Mouse (Mus musculus) lung, embryonic 15.5 days (tissue): Measurements from ENCODE around the gene Lrrc27. TPM values are rescaled to one million over a fixed set of nuclear protein-coding genes. Genes with fewer than 3 reads are reported as not detected.
A peak's percentile ranks its signal among the peaks of the same experiment; 100 is the strongest.

Source experiments
- ATAC-seq: fragments of 200-750 bp; cut with Nextera tagmentation; 2 replicates; pipeline ENCODE4 v1.8.0; 2017; ENCODE audit warnings: moderate number of reproducible peaks, borderline replicate concordance; ENCODE audit not compliant: low FRiP score, low TSS enrichment; ENCODE audit errors: extremely low read depth
- H3K27ac ChIP-seq: fragments of 300-500 bp; sonication (generic); 2 replicates; pipeline ENCODE4 v1.5.1; 2015; ENCODE audit warnings: moderate library complexity, mild to moderate bottlenecking, inconsistent platforms
- H3K27me3 ChIP-seq: fragments of 300-500 bp; sonication (generic); 2 replicates; pipeline ENCODE4 v1.6.1; 2015; ENCODE audit warnings: inconsistent platforms
- H3K36me3 ChIP-seq: fragments of 300-500 bp; sonication (generic); 2 replicates; pipeline ENCODE4 v1.6.1; 2015; ENCODE audit warnings: inconsistent platforms
- H3K4me1 ChIP-seq: fragments of 300-500 bp; sonication (generic); 2 replicates; pipeline ENCODE4 v1.6.1; 2015; ENCODE audit warnings: inconsistent platforms
- H3K4me2 ChIP-seq: fragments of 300-500 bp; sonication (generic); 2 replicates; pipeline ENCODE4 v1.6.1; 2015; ENCODE audit warnings: inconsistent platforms, mild to moderate bottlenecking, moderate library complexity
- H3K4me3 ChIP-seq: fragments of 300-500 bp; sonication (generic); 2 replicates; pipeline ENCODE4 v1.5.1; 2015; ENCODE audit warnings: mild to moderate bottlenecking, inconsistent platforms
- H3K9ac ChIP-seq: fragments of 300-500 bp; sonication (generic); 2 replicates; pipeline ENCODE4 v1.6.1; 2015; ENCODE audit warnings: inconsistent platforms
- H3K9me3 ChIP-seq: fragments of 300-500 bp; sonication (generic); 2 replicates; pipeline ENCODE4 v1.6.1; 2016; ENCODE audit warnings: inconsistent platforms
- WGBS: fragments of 180-500 bp; shearing (Covaris S2); methylation state at CpG from one replicate; pipeline ENCODE4 v1.1.7; 2015; 5-methylcytosine and 5-hydroxymethylcytosine counted together
- polyA plus RNA-seq: library from polyadenylated mRNA; unstranded; fragments of >200 nt; fragmentation: Nextera tagmentation; extraction: Ambion mirVana; gene quantifications from 2 replicates; pipeline ENCODE4 v1.2.1, GENCODE M21; 2015

Gene Lrrc27
- polyA plus RNA-seq, 1 experiment from 2014 or later = 2.6 TPM

DNA sequence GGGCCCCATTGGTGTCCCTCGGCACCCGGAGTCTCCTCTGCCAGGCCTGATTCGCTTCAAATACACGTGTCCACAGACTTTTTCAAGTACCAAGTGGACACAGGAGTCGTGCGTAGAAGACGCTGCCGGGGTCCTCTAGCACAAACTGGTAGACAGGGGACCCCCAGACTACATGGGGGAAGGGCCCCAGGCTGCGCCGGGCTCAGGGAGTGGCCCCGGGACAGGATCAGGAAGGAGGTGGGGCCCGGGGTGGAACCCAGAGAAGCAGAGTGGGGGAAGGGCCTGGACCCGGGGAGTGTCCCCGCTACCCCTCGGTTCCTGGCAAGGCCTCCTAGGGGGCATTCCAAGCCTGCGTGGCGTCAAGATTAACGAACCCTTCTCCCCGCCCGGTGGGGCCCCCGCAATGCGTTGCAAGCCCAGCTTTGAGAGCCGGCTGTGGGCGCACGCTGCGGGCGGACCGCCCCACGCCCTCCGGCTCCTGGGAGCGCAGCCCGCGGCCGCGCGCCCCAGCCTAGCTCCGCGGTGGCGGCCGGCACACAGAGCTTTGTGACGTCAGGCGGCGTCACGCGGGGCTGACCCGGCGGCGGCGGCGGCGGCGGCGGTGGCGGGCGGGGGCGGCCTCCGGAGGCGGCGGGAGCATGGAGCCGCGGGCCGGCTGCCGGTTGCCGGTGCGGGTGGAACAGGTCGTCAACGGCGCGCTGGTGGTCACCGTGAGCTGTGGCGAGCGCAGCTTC, 35.3 kb downstream of the Lrrc27 start, which contains the start of gene Pwwp2b:
TSS of gene Pwwp2b (plus strand) at position 602 of the 734 bp plus-strand sequence.
- Histone ChIP-seq H3K36me3 (no peaks in the 10 kb centered on the region), H3K27ac (peak within 1 kb of the TSS; percentile 94), H3K4me1 (peaks cover 63% of the 10 kb centered on the region), H3K9ac (peak within 1 kb of the TSS; percentile 84), H3K9me3 (no peaks in the 10 kb centered on the region), H3K4me2 (peak within 1 kb of the TSS; percentile 89), H3K4me3 (peak within 1 kb of the TSS; percentile 70), H3K27me3 (no peaks in the 10 kb centered on the region)
- WGBS = under 1% methylated on average over 72 of the region's 72 CpGs
- peak; percentile 83 for ATAC-seq

DNA sequence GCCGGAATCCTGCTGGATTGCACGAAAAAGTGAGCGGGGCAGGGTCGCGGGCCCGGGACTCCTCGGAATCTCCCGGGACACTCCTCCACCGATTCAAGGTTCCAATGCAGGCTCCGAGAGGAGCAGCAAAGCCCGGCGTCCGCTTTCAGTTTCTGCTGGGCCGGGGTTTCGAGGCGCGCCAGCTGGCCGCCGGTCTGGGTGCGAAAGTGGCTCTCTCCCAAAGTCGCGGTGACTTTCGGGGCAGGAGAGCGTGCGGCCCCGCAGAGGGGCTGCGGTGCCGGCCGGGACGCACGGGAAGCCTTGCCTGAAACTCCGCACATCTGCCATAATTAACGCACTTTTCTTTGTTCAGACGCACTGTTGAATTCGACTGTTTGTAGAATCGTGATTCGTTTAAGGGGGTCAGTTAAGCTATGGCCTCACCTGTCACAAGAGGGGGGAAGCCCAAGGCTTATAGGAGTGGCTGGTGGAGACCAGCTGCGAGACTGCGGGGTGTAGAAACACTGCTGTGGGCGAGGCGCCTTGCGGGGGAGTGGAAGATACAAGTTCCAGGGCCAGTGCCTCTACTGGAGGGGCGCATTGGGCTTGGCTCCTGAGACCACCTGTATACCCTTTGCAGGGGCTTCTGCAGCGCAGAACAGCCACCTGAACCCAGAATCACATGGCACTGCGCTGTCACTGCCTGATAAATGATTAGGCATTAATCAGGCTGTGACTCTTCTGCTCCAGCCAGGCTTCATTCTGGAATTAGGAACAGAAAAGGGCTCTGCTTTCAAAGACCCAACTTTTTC, 36.0 kb downstream of the Lrrc27 start:
- WGBS = 2% methylated on average over 45 of the region's 45 CpGs
- Histone ChIP-seq H3K9ac (peak overlapping the region; percentile 84), H3K27me3 (no peaks in the 10 kb centered on the region), H3K27ac (peak overlapping the region; percentile 94), H3K4me1 (peaks cover 71% of the 10 kb centered on the region), H3K4me2 (peak overlapping the region; percentile 89), H3K36me3 (no peaks in the 10 kb centered on the region), H3K9me3 (no peaks in the 10 kb centered on the region), H3K4me3 (peak overlapping the region; percentile 70)
- no peak; the same call in 1 of the 2 replicates for ATAC-seq

DNA sequence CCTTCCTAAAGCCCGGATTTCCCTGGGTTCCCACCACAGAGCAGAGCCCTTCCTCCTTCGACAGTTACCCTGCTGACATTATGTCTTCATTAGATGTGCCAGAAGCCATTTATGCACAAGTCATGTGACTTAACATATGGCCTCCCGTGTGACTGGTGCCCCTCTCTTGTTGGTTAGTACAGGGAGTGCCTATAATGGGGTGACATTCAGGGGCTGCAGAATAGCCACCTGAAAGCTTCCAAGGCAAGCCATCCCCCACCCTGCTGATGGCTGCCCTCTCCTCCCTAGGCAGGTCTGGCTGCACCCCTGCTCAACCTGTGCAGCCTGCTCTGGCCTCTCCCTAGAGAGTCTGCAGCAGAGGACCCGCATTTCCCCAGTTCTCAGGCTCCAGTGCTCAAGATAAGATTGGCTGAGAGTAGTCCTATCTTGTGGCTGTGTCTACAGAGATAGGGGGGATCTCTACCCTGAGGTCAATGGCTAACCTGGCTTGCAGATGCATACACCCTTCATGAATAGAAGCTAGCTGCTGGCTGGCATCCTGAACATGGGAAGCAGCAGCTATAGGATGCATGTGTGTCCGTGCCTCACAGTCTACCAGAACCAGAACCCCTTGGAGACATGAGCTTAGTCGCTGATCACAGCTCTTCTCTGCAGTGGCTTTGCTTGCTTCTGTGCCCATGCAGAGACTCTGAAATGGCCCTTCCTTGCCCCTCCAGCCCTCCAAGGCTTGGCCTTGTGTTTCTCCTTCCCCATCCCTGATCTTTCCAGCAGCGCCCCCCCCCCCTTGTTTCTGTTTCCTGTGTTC, 36.8 kb downstream of the Lrrc27 start:
- H3K9ac ChIP-seq = peak overlapping the region; percentile 84
- 25% methylated on average over 7 of the region's 7 CpGs for WGBS
- peak overlapping the region; percentile 70 for H3K4me3 ChIP-seq
- H3K4me1 ChIP-seq = peaks cover 75% of the 10 kb centered on the region
- H3K4me2 ChIP-seq = peak overlapping the region; percentile 89
- H3K36me3 ChIP-seq = no peaks in the 10 kb centered on the region
- H3K27me3 ChIP-seq = no peaks in the 10 kb centered on the region
- peak overlapping the region; percentile 94 for H3K27ac ChIP-seq
- no peak for ATAC-seq
- H3K9me3 ChIP-seq = no peaks in the 10 kb centered on the region

DNA sequence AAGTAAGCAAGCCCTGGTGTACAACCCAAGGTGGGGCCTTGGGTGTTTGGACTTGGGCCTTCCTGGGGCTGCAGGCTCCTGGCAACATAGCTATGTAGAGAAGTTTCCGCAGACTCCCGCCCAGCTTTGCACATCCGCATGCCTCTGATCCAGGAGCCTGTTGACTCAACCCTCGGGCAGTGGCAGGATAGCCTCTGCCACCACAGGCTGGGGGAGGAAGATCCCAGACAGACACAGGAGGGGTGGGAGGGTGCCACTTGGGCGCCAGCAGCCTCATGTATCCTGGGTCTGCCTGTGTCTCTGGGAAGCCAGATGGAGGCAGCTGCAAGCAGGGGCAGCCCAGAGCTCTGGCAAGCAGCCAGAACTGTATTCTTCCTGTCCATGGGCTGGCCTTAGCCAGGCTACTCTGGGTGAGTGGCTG, 39.1 kb downstream of the Lrrc27 start:
- no peak; the same call in 1 of the 2 replicates for ATAC-seq
- Histone ChIP-seq H3K9ac (peak overlapping the region; percentile 14), H3K9me3 (no peaks in the 10 kb centered on the region), H3K36me3 (peaks cover 20% of the 10 kb centered on the region), H3K4me3 (no peak overlapping the region), H3K4me1 (peaks cover 70% of the 10 kb centered on the region), H3K27me3 (no peaks in the 10 kb centered on the region), H3K27ac (peak overlapping the region; percentile 94), H3K4me2 (peak overlapping the region; percentile 18; the same call in 1 of the 2 replicates)
- WGBS = 22% methylated on average over 5 of the region's 5 CpGs

DNA sequence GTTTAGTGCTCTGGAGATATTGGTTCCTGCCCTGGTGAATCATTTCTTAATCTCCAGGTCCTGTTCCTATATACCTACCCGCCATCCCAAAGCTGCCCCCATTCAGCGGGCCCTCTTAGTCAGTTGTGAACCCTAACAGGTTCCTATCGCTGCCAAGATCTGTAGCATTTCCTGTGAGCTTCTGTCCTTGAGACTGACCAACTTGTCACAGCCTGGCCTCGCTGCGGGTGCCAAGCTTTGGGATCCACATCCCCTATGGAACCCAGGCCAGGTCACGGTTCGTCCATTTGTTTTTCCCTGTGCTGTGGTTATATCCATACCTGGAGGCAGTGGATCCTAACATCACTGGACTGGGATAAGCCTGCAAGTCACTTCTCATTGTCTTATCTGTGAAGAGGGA, 39.8 kb downstream of the Lrrc27 start:
- 74% methylated on average over 7 of the region's 7 CpGs for WGBS
- ATAC-seq = no peak
- Histone ChIP-seq H3K4me3 (no peak overlapping the region), H3K4me2 (no peak overlapping the region), H3K36me3 (peaks cover 20% of the 10 kb centered on the region), H3K27ac (peak overlapping the region; percentile 94), H3K4me1 (peaks cover 68% of the 10 kb centered on the region), H3K27me3 (no peaks in the 10 kb centered on the region), H3K9ac (no peak overlapping the region), H3K9me3 (no peaks in the 10 kb centered on the region)

DNA sequence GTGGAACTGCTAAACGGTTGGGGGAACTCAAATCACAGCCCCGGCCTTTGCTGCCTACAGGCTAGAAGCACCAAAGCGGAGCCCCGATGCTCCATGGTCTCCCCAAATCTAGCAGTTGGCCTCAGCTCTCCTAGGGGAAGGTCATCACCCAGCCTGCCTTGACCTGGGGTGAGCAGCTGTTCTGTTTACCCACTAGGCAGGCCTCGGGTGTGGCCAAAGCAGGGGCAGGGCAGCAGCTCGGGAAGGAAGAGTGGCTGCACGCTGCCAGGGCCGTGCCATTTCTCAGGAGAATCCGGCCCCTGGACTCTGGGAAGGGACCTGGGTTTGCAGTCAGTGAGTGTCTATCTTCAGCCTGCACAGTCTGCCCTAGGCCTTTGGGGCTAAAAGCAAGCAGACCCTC, 40.2 kb downstream of the Lrrc27 start:
- H3K4me2 ChIP-seq = peak overlapping the region; percentile 12; the same call in 1 of the 2 replicates
- no peaks in the 10 kb centered on the region for H3K27me3 ChIP-seq
- 43% methylated on average over 9 of the region's 9 CpGs for WGBS
- peaks cover 20% of the 10 kb centered on the region for H3K36me3 ChIP-seq
- no peak for ATAC-seq
- peaks cover 69% of the 10 kb centered on the region for H3K4me1 ChIP-seq
- H3K27ac ChIP-seq = peak overlapping the region; percentile 94
- no peaks in the 10 kb centered on the region for H3K9me3 ChIP-seq
- H3K4me3 ChIP-seq = no peak overlapping the region
- H3K9ac ChIP-seq = peak overlapping the region; percentile 20; the same call in 1 of the 2 replicates

DNA sequence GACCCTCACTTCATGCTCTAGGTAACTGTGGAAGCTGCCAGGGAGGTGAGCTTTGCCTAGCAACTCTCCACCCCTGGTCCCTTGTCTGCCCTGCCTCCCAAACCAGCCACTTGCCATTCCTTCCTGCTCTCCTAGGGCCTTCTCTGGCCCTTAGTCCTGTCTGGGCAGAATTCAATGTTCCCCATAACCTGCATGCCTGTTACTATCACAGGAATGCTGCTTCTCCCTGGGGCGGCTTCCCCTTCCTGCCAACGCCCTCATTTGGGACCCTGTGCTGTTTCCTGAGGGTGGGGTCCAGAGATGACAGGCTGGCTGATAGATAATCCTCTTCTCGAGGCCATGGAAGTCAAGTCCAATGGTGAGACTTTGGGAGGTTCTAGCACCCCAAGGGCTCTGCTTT, 40.7 kb downstream of the Lrrc27 start:
- no peak for ATAC-seq
- no peak overlapping the region for H3K9ac ChIP-seq
- WGBS = 29% methylated on average over 3 of the region's 3 CpGs
- peaks cover 20% of the 10 kb centered on the region for H3K36me3 ChIP-seq
- no peak overlapping the region for H3K4me3 ChIP-seq
- peak overlapping the region; percentile 12; the same call in 1 of the 2 replicates for H3K4me2 ChIP-seq
- no peaks in the 10 kb centered on the region for H3K9me3 ChIP-seq
- peaks cover 69% of the 10 kb centered on the region for H3K4me1 ChIP-seq
- peak overlapping the region; percentile 94 for H3K27ac ChIP-seq
- H3K27me3 ChIP-seq = no peaks in the 10 kb centered on the region

DNA sequence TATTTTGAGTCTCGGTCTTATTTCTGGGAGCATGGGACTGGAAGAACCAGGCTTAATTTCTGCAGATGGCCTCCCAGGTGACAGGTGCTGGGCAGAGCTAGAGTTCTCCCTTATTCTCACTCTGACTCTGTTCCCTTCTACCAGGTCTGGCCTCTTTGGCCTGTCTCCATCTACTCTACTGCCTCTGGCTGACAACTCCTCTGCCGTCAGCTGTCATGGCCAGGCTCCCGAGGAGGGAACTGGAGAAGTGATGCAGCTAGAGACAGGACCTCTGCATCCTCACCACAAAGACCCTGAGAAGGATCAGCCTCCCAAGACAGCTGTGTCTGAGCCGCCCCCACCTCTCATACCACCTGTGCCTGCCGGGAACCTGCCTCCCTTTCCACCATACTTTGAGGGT, 41.8 kb downstream of the Lrrc27 start:
- Histone ChIP-seq H3K9me3 (no peaks in the 10 kb centered on the region), H3K9ac (no peak overlapping the region), H3K4me1 (peaks cover 71% of the 10 kb centered on the region), H3K4me2 (no peak overlapping the region), H3K27ac (no peak overlapping the region), H3K4me3 (no peak overlapping the region), H3K36me3 (peaks cover 20% of the 10 kb centered on the region), H3K27me3 (no peaks in the 10 kb centered on the region)
- 71% methylated on average over 5 of the region's 5 CpGs for WGBS
- no peak for ATAC-seq

DNA sequence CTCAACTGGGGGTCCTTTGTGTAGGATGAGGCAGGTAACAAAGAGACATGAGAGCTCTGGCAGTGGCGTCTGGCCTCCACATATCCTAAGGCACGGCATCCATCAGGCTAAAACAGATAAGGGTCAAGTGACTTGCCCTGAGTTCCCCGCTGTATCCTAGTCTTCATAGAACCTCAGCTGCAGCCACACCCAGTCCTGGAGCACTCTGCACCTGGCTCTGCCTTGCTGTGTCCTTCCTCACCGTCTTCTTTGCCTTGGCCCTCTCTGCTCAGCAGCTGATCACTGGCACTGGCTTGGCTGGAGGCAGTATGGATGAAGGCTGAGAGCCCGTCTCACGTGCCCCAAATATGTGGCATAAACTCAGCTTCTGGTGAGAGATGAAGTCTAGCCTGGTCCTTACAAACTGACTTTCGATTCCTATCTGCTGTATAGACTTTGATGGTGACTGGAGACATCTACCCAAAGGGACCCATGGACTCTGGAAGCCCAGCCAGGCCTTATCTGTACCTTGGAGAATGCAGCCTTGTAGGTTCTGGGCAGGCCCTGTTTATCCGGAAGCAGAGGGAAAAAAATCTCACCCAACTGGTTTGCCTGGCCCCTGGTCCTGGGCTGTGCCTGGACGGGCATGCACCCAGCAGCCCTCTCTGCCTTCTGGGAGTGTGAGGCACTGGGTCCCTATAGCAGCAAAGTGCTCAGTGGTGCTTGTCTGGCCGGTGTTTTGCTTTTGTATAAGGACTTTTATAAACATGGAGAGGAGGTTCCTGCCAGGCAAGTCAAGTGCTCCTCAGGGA, 45.2 kb downstream of the Lrrc27 start:
- H3K4me1 ChIP-seq = peaks cover 47% of the 10 kb centered on the region
- H3K27ac ChIP-seq = peak overlapping the region; percentile 94
- no peak overlapping the region for H3K9ac ChIP-seq
- peak; percentile 85 for ATAC-seq
- 53% methylated on average over 10 of the region's 10 CpGs for WGBS
- H3K4me3 ChIP-seq = no peak overlapping the region
- H3K9me3 ChIP-seq = no peaks in the 10 kb centered on the region
- peaks cover 28% of the 10 kb centered on the region for H3K36me3 ChIP-seq
- no peak overlapping the region for H3K4me2 ChIP-seq
- no peaks in the 10 kb centered on the region for H3K27me3 ChIP-seq

DNA sequence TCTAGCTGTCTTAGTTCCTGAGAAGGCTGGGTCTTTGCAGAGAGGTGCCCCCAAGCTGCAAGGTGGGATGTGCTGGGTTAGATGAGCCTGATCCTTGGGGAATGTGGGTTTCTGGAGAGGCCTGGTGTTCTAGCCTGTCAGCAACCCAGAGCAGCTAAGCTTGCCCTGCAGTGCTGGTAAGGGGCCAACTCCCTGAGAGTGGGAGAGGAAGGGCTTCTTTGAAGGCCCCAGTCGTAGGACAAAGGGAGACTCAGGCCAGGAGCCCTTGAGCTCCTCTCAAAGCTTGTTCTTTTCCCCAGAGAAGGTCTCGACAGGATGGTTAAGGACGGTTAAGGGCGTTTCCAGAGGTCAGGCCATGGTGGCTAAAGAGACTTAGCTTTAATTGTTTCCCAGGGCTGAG, 51.5 kb downstream of the Lrrc27 start:
- Histone ChIP-seq H3K9me3 (no peaks in the 10 kb centered on the region), H3K27me3 (no peaks in the 10 kb centered on the region), H3K9ac (no peak overlapping the region), H3K4me3 (no peak overlapping the region), H3K27ac (peak overlapping the region; percentile 78), H3K4me1 (peaks cover 55% of the 10 kb centered on the region), H3K4me2 (no peak overlapping the region), H3K36me3 (peaks cover 16% of the 10 kb centered on the region)
- whole genome bisulfite sequencing = 44% methylated on average over 4 of the region's 4 CpGs
- peak; percentile 32; the same call in 1 of the 2 replicates for ATAC-seq

DNA sequence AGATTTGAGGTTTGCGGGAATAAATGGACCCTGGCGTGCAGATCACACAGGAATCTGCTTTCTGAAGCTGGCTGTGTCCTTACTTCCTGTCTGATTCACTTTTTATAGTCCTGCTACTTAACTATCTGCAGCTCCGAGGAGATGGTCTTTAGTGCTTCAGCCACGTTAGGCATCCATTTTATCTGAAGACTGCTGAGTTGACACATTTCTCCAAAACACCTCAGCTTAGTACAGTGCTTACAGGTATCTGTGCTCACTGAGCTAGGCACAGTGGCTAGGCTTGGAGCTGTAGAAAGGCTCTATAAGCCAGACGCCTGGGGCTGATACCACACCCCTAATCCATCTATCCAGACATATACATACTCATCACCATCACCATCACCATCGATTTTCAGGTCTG, 52.8 kb downstream of the Lrrc27 start:
- no peak overlapping the region for H3K27ac ChIP-seq

More for the DNA sequence above, 52.8 kb downstream of the Lrrc27 start:
- no peak overlapping the region for H3K9ac ChIP-seq
- H3K4me2 ChIP-seq = no peak overlapping the region
- no peaks in the 10 kb centered on the region for H3K27me3 ChIP-seq
- no peaks in the 10 kb centered on the region for H3K9me3 ChIP-seq
- no peak overlapping the region for H3K4me3 ChIP-seq
- H3K36me3 ChIP-seq = peaks cover 13% of the 10 kb centered on the region
- 53% methylated on average over 6 of the region's 6 CpGs for WGBS
- no peak for ATAC-seq
- H3K4me1 ChIP-seq = peaks cover 48% of the 10 kb centered on the region
